Mouse (Mus musculus): ENCODE results near the gene Dhx35. TPM values are rescaled to one million over a fixed set of nuclear protein-coding genes. Genes with fewer than 3 reads are reported as not detected.

Gene Dhx35
- polyA plus RNA-seq (2015; fragmentation: Nextera tagmentation; extraction: Ambion mirVana): 14.9 and 15.6 TPM in 2 replicates

DNA sequence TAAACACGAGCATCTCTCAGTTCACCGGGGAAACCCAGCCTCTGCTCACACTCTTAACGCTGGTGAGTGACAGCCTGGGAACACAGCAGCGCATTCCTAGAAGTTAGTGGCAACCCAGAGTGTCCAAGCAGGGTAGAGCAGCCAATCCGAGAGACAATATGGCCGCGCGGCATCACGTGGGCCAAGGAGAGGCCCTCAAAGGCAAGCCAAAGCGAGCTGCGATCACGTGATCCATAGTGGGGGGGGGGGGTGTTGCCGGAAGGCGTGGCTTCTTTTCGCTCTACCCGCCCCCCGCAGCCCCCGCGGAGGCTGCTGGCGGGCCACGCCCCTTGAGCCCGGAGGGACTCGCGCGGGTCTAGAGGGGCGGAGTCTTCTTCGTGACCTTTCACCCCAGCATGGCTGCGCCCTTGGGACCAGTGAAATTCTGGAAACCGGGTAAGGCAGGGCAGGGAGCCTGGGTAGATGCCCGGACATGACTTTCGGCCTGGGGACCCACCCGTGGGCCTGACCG is at the start of gene Dhx35:
Gene Dhx35 (plus strand): TSS at position 314 of the 511 bp plus-strand sequence.
- peak within 1 kb of the TSS; percentile 75 for H3K9ac ChIP-seq (replicated peaks)
- H3K9me3 ChIP-seq: no peaks in the 10 kb centered on the region
- under 1% methylated on average over 33 of the region's 33 CpGs for WGBS
- peaks cover 20% of the 10 kb centered on the region for H3K4me1 ChIP-seq (replicated peaks)
- H3K4me2 ChIP-seq (replicated peaks): peak within 1 kb of the TSS; percentile 73
- peak within 1 kb of the TSS; percentile 86 for H3K27ac ChIP-seq
- ATAC-seq: peak; percentile 99
- H3K36me3 ChIP-seq: peaks cover under 1% of the 10 kb centered on the region; the same call in 1 of the 2 replicates
- H3K4me3 ChIP-seq (replicated peaks): peak within 1 kb of the TSS; percentile 76
- no peaks in the 10 kb centered on the region for H3K27me3 ChIP-seq

DNA sequence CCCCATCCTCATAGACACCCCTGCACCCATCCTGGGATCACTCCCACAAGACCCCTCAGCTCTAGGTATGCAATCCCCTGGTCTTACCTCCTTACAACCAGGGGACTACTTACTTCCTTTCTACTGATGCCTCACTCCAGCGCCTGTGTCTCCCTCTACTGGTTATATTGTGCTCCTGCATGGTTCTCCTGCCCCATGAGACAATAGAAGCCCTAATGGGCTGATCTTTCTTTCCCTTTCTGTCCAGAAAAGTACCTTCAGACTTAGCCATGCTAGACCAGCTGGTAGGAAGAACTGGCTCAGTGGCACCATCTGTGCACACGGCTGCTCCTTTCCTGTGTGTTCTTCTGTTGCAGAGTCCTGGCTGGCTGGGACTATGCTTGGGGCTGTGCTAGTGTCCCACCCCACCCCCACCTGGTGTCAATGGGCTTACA is 49.5 kb upstream of the Dhx35 start:
- Histone ChIP-seq H3K9me3 (0 out of 2 replicates have a peak, but pooled peaks cover 4% of the 10 kb centered on the region), H3K27me3 (no peaks in the 10 kb centered on the region), H3K9ac (replicated peaks) (no peak overlapping the region; the same call in 1 of the 2 replicates), H3K4me2 (replicated peaks) (no peak overlapping the region), H3K36me3 (no peaks in the 10 kb centered on the region), H3K27ac (no peak overlapping the region), H3K4me1 (replicated peaks) (0 out of 2 replicates have a peak, but pooled peaks cover 10% of the 10 kb centered on the region), H3K4me3 (replicated peaks) (no peak overlapping the region)
- peak; percentile 51; the same call in 1 of the 2 replicates for ATAC-seq
- WGBS: 25% methylated on average over 2 of the region's 2 CpGs

DNA sequence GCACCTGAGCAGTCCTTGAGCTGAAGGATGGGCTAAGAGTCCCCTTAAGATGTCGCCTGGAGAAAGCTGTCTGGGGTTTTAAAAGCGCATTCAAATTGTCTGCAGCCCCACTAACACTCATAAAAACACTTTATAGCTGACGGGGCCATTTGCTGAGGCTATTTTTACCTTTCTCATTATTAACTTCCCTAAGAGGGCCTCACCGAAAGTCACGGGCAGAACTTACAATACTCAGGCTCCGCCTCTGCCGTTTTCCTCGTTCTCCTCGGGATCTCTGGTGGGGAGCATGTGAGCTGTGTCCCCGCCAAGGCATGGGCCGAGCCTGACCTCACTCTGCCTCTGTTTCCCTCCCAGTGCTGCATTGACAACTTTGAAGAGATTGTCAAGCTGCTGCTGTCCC is 48.4 kb upstream of the Dhx35 start:
- no peak overlapping the region for H3K9ac ChIP-seq (replicated peaks)
- H3K4me2 ChIP-seq (replicated peaks): no peak overlapping the region
- WGBS: 81% methylated on average over 11 of the region's 11 CpGs
- 0 out of 2 replicates have a peak, but pooled peaks cover 4% of the 10 kb centered on the region for H3K9me3 ChIP-seq
- H3K27ac ChIP-seq: no peak overlapping the region
- H3K36me3 ChIP-seq: no peaks in the 10 kb centered on the region
- H3K4me3 ChIP-seq (replicated peaks): no peak overlapping the region
- no peaks in the 10 kb centered on the region for H3K27me3 ChIP-seq
- ATAC-seq: no peak
- 0 out of 2 replicates have a peak, but pooled peaks cover 4% of the 10 kb centered on the region for H3K4me1 ChIP-seq (replicated peaks)

DNA sequence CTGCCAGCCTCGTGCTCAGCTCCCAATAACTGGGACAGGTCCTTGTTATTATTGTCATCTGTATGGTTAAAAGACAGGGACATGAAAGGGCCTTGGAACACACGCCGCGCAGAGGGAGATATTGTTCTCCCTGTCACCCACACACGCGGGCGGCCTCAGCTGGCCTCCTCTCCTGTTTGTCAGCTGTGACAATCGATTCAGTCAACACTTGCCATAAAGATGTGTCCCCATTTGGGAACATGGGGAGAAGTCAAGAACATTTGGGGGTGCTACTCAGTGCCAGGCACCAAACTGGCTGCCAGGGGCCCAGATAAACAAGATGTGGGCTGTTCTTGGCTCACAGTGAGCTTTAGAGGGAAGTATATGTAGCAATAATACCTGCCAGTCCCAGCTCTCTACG is 45.2 kb upstream of the Dhx35 start:
- H3K9me3 ChIP-seq: no peaks in the 10 kb centered on the region
- no peak overlapping the region for H3K27ac ChIP-seq
- H3K4me1 ChIP-seq (replicated peaks): no peaks in the 10 kb centered on the region
- no peaks in the 10 kb centered on the region for H3K27me3 ChIP-seq
- H3K4me2 ChIP-seq (replicated peaks): no peak overlapping the region
- H3K4me3 ChIP-seq (replicated peaks): no peak overlapping the region
- H3K36me3 ChIP-seq: no peaks in the 10 kb centered on the region
- WGBS: 89% methylated on average over 9 of the region's 9 CpGs
- no peak for ATAC-seq
- H3K9ac ChIP-seq (replicated peaks): no peak overlapping the region

DNA sequence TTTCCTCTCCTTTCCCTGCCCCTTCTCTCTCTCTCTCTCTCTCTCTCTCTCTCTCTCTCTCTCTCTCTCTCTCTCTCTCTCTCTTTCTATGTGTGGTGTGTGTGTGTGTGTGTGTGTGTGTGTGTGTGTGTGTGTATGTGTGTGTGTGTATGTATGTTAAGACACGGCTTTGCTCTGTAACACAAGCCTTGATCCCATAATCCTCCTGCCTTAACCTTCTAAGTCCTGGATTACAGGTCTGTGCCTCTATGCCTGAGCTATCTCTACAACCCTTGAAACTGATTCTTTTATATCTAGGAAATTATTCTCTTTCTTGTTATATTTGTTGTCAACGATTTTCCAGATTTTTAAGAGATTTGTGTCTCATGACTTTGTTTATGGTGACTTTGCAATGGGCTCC is 34.4 kb upstream of the Dhx35 start:
- peaks cover 9% of the 10 kb centered on the region; the same call in 1 of the 2 replicates for H3K36me3 ChIP-seq
- H3K4me2 ChIP-seq (replicated peaks): no peak overlapping the region
- WGBS: 76% methylated on average over 2 of the region's 2 CpGs

DNA sequence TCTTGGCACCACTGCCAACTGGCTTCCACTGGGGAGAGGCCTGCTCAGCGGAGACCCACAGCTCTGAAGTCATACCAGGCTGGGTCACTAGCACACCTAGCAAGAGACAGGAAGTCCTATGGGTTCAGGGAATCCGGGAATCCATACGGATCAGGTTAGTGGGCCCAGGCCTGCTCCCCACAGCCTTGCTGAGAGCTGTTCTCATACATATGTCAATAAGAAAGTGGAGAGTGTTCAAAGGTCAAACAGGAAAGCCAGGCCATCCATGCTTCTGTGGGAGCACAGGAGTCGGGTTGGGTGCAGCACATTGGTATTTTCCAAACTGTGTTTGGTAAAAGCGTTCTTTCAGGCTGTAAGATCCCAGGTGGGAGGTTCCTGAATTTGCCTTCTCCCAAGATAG is 32.3 kb upstream of the Dhx35 start:
- Histone ChIP-seq H3K27me3 (no peaks in the 10 kb centered on the region), H3K9me3 (no peaks in the 10 kb centered on the region), H3K4me3 (replicated peaks) (no peak overlapping the region), H3K9ac (replicated peaks) (no peak overlapping the region), H3K4me2 (replicated peaks) (no peak overlapping the region), H3K4me1 (replicated peaks) (peaks cover 1% of the 10 kb centered on the region), H3K27ac (no peak overlapping the region), H3K36me3 (0 out of 2 replicates have a peak, but pooled peaks cover under 1% of the 10 kb centered on the region)
- no peak for ATAC-seq
- 87% methylated on average over 5 of the region's 5 CpGs for WGBS

More for the DNA sequence above, 34.4 kb upstream of the Dhx35 start:
- H3K27ac ChIP-seq: no peak overlapping the region
- no peaks in the 10 kb centered on the region for H3K27me3 ChIP-seq
- no peak overlapping the region for H3K9ac ChIP-seq (replicated peaks)
- H3K4me3 ChIP-seq (replicated peaks): no peak overlapping the region
- H3K4me1 ChIP-seq (replicated peaks): no peaks in the 10 kb centered on the region
- H3K9me3 ChIP-seq: no peaks in the 10 kb centered on the region
- ATAC-seq: no peak

DNA sequence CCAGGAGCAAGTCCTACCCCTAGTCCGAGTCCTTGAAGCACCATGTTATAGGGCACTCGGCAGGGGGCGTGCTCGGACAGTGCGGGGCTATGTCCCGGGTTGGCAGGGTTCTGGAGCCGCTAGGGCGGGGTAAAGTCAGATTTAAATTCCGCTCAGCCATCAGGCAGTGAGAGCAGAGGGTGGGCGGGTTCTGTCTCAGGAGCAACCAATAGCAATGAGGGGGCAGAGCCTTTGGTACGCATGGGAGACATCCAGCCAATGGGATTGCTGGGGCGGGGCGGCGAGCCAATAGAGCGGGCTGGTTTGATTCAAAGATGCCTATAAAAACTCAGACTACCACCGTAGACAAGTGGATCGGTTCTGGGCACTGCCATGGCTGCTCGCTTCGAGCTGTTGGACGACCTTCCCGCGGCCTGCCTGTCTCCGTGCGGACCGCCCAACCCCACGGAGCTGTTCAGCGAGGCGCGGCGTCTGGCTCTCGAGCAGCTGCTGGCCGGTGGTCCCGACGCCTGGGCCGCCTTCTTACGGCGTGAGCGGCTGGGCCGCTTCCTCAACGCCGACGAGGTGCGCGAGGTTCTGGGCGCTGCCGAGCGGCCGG is 26.8 kb upstream of the Dhx35 start, which contains the start of gene Fam83d:
Gene Fam83d (plus strand): TSS at position 352 of the 598 bp plus-strand sequence.
- Histone ChIP-seq H3K36me3 (no peaks in the 10 kb centered on the region), H3K27ac (0 out of 2 replicates have a peak within 1 kb of the TSS, but pooled peaks have one; percentile 47), H3K4me1 (replicated peaks) (peaks cover 50% of the 10 kb centered on the region)

DNA sequence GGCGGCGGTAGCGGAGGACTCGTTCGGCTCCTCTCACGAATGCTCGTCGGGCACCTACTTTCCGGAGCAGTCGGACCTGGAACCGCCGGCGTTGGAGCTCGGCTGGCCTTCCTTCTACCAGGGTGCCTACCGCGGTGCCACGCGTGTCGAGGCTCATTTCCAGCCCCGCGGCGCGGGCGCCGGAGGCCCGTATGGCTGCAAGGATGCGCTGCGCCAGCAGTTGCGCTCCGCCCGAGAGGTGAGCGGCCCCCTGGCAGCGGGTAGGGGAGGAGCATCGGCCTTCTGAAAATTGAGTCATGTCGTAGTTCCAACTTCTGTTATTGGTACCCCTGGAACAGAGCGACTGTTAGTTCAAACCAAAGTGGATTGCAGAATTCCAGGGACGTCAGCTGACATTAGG is 26.3 kb upstream of the Dhx35 start:
- Histone ChIP-seq H3K36me3 (no peaks in the 10 kb centered on the region), H3K4me1 (replicated peaks) (peaks cover 50% of the 10 kb centered on the region), H3K9ac (replicated peaks) (peak overlapping the region; percentile 73), H3K4me3 (replicated peaks) (peak overlapping the region; percentile 62), H3K9me3 (no peaks in the 10 kb centered on the region), H3K4me2 (replicated peaks) (peak overlapping the region; percentile 97), H3K27me3 (no peaks in the 10 kb centered on the region), H3K27ac (0 out of 2 replicates have a peak overlapping the region, but pooled peaks have one; percentile 47)
- no peak for ATAC-seq
- under 1% methylated on average over 37 of the region's 37 CpGs for WGBS

More for the DNA sequence above, 26.8 kb upstream of the Dhx35 start, which contains the start of gene Fam83d:
- Histone ChIP-seq H3K27me3 (no peaks in the 10 kb centered on the region), H3K4me2 (replicated peaks) (peak within 1 kb of the TSS; percentile 97), H3K4me3 (replicated peaks) (peak within 1 kb of the TSS; percentile 62), H3K9me3 (no peaks in the 10 kb centered on the region), H3K9ac (replicated peaks) (peak within 1 kb of the TSS; percentile 73)
- WGBS: under 1% methylated on average over 48 of the region's 48 CpGs
- ATAC-seq: peak; percentile 97

DNA sequence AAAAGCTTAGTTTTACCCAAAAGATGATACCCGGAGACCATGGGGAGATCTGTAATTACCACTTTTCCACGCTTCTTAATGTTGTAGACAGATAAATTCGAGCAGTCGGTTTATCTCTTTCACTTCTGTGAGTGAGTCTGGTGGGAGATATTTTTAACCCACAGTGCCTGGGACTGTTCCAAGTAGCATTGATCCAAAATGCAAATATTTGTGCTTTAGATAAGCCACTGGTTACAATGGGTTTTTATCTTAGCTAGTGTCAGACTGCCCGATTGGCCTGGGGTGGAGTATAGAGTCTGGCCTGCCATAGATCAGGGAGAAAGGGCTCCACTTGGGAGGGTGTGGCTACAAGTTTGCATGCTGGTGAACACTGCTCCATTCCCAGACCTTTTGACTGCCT is 25.8 kb upstream of the Dhx35 start:
- Histone ChIP-seq H3K9ac (replicated peaks) (peak overlapping the region; percentile 73), H3K36me3 (no peaks in the 10 kb centered on the region), H3K4me2 (replicated peaks) (peak overlapping the region; percentile 97), H3K9me3 (no peaks in the 10 kb centered on the region), H3K27ac (no peak overlapping the region), H3K4me3 (replicated peaks) (peak overlapping the region; percentile 62), H3K4me1 (replicated peaks) (peaks cover 50% of the 10 kb centered on the region), H3K27me3 (no peaks in the 10 kb centered on the region)
- 4% methylated on average over 5 of the region's 5 CpGs for WGBS
- no peak for ATAC-seq

DNA sequence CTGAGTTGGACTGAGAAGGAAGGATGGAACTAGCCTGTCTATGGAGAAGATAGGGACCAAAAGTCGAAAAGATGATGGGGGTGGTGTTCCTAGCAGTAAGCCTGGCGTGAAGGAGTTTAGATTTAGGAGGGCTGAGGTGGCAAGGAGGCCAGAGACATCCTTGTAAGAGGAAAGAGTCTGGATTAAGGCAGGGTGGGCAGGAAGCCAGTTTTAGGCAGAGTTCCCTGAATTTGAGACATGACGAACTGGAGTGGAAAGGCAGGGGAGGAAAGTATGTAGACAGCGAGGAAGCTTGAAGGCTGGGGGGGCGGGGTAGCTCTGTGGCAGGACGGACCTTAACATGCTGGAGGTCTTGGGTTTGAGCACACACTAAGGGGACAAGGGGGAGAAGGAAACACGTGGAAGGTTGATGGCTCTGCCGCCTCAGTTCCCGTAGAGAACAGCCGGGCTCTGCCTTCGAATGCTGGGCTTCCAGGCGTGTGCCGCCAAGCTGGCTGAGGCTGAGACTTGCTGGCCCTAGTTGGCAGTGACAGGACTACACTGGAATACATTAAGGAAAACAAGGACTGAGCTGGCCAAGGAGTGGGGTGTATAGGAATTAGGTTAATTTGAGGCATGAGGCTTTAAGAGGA is 24.4 kb upstream of the Dhx35 start:
- Histone ChIP-seq H3K27me3 (no peaks in the 10 kb centered on the region), H3K4me1 (replicated peaks) (peaks cover 53% of the 10 kb centered on the region), H3K4me3 (replicated peaks) (peak overlapping the region; percentile 62), H3K4me2 (replicated peaks) (peak overlapping the region; percentile 97), H3K36me3 (no peaks in the 10 kb centered on the region), H3K9me3 (no peaks in the 10 kb centered on the region), H3K27ac (no peak overlapping the region), H3K9ac (replicated peaks) (peak overlapping the region; percentile 73; the same call in 1 of the 2 replicates)
- 42% methylated on average over 13 of the region's 13 CpGs for WGBS
- ATAC-seq: no peak

DNA sequence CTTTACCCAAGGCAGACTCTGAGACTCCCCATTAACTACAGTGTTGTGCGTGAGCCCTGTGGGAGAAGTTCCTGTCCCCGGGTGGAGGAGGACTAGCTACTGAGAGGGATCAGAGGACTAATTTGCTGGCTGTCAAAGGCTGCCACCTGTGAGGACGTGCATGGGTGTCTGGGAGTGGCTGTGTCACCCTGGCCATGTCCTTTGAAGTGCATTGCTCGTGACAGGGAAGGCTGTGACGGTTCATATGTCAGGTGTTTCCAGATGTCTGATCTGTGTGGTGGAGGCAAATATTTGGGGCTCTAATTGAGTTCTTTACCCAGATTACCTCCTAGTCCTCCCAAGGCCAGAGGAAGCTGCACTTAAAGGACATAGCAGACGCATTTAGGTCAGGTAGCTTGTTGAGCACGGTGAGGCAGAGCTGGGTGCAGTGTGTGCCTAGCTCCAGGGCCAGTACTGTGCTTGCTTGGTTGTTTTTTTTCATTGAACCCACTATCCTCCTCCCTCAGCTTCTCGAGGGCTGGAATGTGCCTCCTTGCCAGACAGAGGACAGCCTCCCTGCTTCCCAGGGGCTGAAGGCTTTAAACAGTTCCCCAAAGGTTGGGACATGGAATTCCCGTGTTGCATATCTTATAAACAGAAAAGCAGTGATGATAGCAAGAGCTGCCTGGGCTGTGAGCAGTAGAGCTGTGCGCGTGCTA is 23.4 kb upstream of the Dhx35 start:
- WGBS: 60% methylated on average over 11 of the region's 11 CpGs
- ATAC-seq: no peak
- no peaks in the 10 kb centered on the region for H3K9me3 ChIP-seq
- no peak overlapping the region for H3K9ac ChIP-seq (replicated peaks)
- H3K4me1 ChIP-seq (replicated peaks): peaks cover 53% of the 10 kb centered on the region
- H3K27me3 ChIP-seq: no peaks in the 10 kb centered on the region
- no peaks in the 10 kb centered on the region for H3K36me3 ChIP-seq
- H3K27ac ChIP-seq: no peak overlapping the region
- H3K4me3 ChIP-seq (replicated peaks): no peak overlapping the region
- H3K4me2 ChIP-seq (replicated peaks): peak overlapping the region; percentile 97
